Mouse (Mus musculus): Measurements from ENCODE around the gene Wwtr1.

The Wwtr1 gene

DNA sequence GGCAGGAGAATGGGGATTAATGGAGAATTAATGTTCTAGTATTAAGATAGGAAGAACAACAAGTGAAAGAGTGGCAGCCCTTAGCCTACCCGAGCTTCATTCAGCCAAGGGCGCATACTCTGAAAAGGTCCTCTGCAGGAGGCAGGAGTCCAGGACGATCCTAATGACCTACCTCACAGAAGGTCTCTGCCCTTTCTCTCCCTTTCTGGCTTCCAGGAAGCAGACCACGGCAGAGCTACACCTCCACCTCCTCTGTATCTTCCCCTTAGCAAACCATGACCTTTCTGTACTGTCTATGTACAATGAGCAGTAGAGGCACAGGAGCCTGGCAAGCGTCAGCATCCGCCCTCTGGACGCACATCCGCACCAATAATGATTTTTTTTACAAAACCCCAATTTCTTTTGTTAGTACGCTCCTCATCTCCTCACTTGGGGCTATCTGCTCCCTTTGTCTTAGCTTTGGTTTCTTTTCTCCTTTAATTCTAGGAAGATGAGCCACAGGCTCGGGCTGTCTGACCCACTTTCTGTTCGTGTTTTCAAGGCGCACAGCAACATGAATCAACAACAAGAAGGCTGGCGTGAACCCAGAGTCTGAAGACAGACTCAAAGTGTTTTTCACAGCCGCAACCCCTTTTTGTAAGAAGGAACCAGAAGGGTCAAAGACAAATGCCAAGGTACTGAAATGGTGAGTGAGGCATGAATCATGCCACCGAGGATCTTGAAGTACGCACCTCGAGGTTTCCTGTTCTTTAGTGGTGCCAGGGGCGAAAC lies 63.7 kb downstream of the Wwtr1 start:
- peak; percentile 5 to 11 for DNase-seq

DNA sequence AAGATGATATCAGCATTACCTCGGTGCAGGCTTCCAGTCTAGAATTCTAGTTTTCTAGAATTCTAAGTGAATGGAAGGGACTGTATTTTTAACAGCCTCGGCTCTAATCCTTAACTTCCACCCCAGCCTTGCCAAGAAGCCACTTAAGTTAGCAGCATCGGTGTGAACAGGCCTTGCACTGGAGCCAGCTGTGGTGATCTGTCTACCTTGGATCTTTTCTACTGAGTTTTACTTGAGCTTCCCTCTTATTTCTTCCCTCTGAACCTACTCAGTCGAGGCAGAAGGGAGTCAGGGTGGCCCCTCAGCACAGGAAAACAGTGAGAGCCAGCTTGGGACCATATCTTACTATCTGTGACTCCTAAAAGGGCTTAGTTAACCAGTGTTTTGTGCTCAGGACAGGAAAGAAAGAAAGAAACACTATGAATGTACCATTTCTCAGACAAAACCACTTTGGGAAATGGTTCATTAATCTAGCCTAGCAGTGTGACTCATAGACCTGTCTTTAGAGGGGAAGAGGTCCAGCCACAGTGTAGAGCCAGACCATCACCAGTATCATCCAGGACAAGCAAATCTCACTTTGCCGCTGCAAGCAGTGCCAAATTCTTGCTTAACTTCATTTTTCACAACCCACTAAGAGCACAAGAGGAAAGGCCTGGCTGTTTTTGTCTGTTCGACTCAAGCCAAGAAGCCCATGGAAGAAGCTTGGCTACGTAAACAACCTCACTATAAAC lies 65.6 kb downstream of the Wwtr1 start:
- no peak for DNase-seq

- peak; percentile 3 to 5 for DNase-seq
Observed at GRCm38 (mm10) chr3:57505991-57506390, 69.7 kb downstream of the Wwtr1 start.

- no peak for DNase-seq
Observed at GRCm38 (mm10) chr3:57504756-57505155, 71.0 kb downstream of the Wwtr1 start.

- no peak for DNase-seq
Observed at GRCm38 (mm10) chr3:57501596-57502220, 74.0 kb downstream of the Wwtr1 start.

GRCm38 (mm10) chr3:57500846-57501245 lies 74.9 kb downstream of the Wwtr1 start:
- no peak for DNase-seq

- no peak for DNase-seq
Observed at GRCm38 (mm10) chr3:57497791-57498190, 77.9 kb downstream of the Wwtr1 start.

GRCm38 (mm10) chr3:57496428-57496827 lies 79.3 kb downstream of the Wwtr1 start:
- no peak for DNase-seq

GRCm38 (mm10) chr3:57487455-57488153 lies 88.1 kb downstream of the Wwtr1 start:
- no peak for DNase-seq

GRCm38 (mm10) chr3:57486068-57486467 lies 89.6 kb downstream of the Wwtr1 start:
- DNase-seq = no peak

DNA sequence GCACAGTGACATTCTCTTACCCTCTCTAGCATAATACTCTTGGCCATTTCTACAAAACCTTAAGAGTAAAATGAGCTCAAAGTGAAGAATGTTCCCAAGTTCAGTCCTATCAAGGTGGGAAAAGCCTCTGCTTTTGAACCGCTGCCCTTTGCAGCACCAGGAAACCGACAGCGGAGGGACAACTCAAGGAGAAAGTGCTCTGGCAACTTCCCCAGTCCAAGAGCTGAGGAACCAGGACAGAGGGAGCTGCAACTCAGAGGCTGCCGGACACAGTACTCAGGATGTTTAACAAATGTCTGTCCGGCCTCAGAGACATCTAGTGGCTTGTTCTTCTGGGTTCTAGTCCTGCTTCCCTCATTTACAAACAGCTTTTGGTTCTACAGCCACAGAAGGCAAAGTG lies 93.7 kb downstream of the Wwtr1 start:
- DNase-seq = no peak

DNA sequence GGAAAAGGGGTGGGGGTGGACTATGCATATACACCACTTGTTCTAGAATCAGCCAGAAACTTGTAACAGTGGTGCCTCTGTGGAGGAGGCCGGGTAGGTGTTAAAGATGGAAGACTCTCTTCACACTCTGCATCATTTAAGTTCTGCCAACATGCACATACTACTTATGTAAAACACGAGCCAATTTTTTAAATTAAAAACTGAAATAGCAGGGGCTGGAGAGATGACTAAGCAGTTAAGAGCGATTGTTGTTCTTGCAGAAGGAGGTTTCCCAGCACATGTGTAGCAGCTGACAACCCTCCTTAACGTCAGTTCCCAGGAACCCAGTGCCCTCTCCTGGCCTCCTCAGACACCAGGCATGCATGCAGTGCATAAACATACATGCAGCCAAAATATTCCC lies 95.1 kb downstream of the Wwtr1 start:
- no peak for DNase-seq

DNA sequence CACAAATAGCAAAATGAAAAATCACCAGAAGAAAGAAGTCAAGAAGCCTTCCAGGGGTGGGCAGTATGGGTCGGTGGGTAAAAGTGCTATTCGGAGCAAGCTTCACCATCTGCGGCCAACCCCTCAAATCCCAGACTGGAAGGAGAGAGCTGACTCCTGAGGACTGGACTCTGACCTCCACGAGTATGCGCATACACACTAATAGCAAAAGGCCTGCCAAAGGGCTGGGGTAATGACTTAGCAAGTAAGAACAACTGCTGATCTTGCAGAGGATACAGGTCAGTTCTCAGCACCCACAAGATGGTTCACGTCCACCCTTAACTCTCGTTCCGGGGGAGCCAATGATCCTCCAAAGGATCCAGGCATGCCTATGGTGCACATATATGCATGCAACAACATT lies 101.3 kb downstream of the Wwtr1 start:
- no peak for DNase-seq

DNA sequence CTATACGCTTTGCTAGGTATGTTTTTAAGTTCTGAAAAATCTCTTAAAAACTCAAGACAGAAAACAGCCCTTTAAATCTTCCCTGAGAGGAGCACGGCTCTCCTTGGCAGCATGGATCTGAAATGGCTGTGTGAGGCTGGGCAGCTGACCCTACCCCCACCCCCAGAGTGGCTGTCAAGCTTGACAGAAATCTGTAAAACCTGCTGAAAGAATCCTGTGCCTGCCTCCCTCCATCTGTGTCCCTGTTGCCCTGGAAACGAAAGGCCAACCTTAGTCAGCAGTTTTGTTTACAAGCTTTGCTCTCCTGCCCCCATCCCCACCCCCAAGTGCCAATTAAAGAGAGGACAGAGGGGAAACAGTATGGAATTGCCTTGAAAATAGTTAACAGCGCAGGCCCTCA lies 103.3 kb downstream of the Wwtr1 start:
- no peak for DNase-seq

- no peak for DNase-seq
Observed at GRCm38 (mm10) chr3:57470981-57471601, 104.6 kb downstream of the Wwtr1 start.

GRCm38 (mm10) chr3:57470326-57470725 lies 105.4 kb downstream of the Wwtr1 start:
- peak in 1 of 2 experiments; percentile 10 for DNase-seq

- no peak for DNase-seq
Observed at GRCm38 (mm10) chr3:57469325-57469724, 106.4 kb downstream of the Wwtr1 start.

DNA sequence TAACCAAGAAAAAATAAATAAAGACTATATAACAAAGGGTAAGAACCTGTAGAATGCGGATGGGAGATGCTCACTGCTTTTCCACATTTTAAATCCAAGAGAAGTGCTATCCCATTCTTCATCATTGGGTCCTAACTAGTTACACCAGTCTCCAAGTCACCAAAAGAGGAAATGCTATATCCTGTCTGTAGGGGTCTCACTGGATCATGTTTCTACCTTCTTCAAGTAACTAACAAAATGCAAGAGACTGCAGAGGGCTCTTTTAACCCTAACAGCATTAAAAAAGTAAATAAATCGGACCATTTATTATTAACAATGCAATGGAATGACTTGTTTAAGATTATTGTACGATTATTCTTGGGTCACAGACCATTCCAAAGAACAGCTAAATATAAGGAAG lies 109.4 kb downstream of the Wwtr1 start:
- DNase-seq = no peak

DNA sequence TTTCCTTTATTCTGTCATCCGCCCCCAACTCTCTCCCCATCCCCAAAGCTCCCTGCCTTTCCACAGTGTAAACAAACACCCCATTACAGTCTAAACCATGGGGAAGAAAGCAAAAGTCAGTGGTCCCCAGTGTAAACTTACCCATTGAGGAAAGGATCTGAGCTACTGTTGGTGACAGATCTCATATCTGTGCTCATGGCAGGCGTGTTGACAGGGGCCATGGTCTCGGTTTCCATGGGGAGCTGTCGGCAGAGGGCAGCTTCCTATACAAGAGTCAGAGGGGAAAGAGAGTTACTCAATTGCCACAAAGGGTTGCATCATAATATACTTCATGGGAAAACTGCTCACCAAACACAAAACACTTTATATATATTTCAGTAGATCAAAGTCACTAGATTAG lies 112.4 kb downstream of the Wwtr1 start:
- DNase-seq = no peak

DNA sequence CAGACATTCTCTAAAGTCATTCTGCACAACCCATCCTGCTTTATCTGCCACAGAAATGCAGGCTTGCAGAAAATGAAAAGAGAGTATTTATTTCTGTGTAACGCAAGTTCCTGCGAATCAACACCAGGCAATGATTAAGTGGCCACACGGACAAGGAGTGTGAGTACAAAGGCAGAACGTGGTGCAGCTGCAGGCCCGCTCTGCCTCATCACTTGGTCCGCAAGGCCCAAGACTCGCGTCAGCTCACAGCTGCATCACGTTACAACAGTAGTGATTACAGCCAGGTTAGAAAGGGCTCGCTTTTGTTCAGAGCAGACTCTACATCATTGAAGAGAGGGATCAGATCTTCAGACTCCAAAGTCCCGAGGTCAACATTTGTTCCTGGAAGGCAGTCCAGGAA lies 117.1 kb downstream of the Wwtr1 start:
- no peak for DNase-seq

GRCm38 (mm10) chr3:57448445-57448844 lies 127.3 kb downstream of the Wwtr1 start:
- DNase-seq = peak; percentile 42 to 61

GRCm38 (mm10) chr3:57447889-57448288 lies 127.8 kb downstream of the Wwtr1 start:
- no peak for DNase-seq

- no peak for DNase-seq
Observed at GRCm38 (mm10) chr3:57445706-57446105, 130.0 kb downstream of the Wwtr1 start.

Data from cerebellum, adult 18-20 months (tissue).